Mouse (Mus musculus) gastrocnemius, postnatal 4 days (tissue): ENCODE measurements around the gene Hlx. TPM values are rescaled to one million over a fixed set of nuclear protein-coding genes. Genes with fewer than 3 reads are reported as not detected.

Experiments used
- DNase-seq, 2 experiments: peaks; one replicate each; pipeline ENCODE4 v3.0.0; 2021 to 2022; ENCODE audit warnings: low spot score in 2 of 2, mixed read lengths in 2 of 2
- total RNA-seq, 2 experiments: library from RNA; stranded (reverse); gene quantifications; 2 replicates each; pipeline ENCODE4 v1.2.3; 2021

The Hlx gene
- total RNA-seq, 2 experiments from 2014 or later, result 22.5 to 27.7 TPM

DNA sequence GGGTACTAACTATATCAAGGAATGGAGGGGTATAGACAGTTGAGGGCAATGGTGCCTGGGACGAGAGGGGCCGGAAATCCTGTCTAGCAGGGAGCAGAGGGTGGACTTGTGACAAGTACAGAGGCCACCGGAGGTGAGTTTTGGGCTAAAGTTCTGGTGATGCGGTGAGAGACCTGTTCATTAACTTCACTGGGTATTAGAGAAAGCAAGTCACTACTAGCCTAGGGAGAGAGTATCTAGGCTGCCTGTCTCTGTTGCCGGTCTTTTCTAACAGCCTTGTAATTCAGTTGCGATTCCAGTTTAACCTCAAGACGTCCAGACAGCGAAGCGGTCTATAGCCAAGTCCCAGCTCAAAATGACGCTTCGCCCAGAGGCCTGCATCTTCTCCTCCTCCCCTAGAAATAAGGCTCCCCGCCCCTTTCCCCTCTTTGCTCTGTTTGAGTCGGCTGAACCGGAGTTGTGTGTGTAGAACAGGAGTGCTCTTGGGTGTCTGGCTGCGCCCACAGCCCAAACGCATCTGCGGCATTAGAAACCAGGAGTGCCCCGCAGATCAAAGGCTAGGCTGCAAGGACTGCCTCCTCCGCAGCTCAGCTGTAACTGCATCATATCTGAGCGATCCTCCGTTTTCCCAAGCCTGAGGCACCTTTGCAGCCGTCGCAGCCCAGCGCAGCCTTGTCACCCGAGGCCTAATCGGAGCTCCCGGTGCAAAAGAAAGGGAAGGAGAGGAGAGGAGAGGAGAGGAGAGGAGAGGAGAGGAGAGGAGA is 1.8 kb upstream of the Hlx start:
- no peak for DNase-seq

DNA sequence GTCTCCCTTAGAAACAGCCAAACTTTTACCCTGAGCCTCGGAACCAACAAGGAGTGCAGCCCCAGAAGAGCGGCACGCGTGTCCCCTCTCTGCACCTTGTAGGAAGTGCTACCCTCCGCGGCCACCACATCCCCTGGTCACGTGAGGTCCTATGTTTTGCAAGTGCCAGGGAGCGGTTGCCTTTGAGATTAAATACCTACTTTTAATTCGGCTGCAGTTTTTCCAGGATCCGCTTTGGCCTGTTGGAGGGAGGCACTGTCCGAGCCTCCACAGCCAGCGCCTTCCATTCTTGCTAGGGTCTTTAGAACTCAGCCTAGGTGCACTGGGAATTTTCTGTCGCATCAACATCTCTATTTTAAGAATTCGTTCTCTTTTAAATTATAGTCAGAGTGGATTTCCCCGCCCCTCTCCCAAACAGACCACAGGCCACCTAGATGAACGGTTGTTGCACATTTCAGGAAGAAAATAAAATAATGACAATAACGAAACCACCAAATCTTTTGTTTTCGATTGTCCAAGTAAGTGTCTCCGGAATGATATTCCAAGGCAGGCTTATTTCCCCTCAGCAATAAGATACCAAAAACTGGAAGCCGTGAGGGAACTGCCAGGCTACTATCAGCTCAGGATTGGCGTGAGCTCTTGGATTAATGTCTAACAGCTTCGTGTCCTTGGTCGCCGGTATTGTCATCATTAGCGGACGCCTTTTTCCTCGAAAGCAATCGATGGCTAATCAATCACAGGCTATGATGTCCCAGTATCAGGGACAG is 1.1 kb upstream of the Hlx start:
- DNase-seq, result no peak

DNA sequence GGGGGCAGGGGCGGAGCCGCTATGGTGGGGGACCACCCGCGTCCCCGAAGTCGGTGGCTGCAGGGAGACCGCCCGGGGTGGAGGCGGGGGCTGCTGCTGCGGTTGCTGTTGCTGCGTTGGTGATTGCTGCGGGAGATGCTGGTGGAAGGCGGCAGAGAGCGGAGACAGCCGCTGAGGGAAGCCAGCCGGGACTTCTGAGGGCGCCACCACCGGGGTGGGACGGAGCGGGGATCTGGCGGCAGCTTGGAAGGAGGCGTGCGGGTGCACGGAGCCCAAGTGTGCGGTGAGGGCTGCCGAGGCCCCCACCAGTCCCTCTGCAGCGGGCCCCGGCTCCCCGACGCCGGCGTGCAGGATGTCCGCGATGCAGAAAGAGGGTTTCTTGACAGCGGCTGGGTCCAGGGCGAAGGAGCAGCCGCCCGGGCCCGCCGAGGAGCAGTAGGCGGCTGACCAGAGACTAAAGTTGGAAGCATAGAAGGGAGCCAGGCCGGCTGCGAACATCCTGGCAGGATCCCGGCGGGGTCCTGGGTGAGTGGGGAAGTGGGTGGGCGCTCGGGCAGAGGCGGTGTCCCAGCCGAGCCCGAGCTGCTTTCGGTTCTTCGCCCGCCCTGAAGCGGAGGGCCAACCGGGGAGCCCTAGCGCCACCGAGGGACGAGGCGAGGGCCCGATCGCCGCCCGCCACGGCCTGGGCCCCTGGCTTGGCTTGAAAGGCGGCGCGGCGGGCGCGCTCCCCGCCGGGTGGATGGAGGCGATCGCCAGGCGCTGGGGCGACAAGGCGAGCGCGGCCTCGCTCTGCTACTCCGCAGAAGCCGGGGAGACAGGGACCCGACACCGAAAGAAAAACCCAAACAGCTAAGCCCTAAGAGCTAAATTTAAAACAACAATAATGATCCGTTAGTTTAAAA is 524 bp downstream of the Hlx start:
- DNase-seq, result peak; percentile 58 to 74

DNA sequence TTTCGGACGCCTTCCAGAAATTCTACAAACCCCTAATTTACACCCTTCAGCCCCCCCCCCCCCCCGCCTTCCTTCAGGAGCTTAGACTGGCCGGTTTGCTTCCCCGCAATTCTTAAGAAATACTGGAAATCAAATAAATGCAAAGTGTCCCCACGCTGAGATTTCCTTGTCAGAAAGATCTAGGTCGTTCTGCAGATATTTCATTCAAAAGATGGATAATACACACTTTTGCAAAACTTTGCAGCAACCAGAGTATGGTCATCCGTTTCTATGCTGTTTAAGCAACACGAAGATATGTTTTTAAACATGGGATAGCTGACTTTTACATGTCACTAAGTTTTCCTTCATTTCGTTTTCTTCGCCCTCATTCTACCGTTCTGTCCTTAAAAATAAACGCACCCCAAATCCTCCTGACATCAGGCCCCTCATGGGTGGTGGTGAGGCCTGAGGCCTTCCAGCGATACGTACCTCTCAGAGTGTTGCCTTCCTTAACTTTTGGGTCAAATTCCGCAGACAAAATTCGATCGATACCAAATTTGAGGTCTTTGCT is 1.3 kb downstream of the Hlx start:
- DNase-seq, result no peak

DNA sequence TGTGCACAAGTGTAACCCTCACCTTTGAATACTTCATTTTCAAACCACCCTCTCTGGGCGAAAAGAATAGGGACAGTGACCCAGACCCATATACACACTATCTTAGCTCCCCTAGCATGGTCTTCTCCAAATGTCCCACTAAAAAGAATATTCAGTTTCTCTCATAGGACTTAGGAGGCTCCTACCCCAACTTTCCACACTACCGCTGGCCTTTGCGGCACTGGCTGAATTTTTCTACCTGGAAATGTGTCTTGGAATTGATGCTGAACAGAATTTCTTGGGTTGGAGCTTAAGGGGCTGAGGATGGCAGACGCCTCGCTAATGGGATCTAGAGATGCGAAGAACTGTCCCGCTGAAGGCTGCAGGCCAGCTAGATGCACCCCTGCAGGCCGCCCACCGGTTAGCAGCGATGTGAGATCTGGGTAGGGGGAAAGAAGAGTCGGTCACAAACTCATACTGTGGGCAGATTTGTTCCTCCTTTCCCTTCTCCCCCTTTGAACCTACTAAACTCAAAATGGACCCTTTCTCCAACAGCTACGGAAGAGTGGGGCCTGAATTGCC is 1.9 kb downstream of the Hlx start:
- DNase-seq, result no peak

DNA sequence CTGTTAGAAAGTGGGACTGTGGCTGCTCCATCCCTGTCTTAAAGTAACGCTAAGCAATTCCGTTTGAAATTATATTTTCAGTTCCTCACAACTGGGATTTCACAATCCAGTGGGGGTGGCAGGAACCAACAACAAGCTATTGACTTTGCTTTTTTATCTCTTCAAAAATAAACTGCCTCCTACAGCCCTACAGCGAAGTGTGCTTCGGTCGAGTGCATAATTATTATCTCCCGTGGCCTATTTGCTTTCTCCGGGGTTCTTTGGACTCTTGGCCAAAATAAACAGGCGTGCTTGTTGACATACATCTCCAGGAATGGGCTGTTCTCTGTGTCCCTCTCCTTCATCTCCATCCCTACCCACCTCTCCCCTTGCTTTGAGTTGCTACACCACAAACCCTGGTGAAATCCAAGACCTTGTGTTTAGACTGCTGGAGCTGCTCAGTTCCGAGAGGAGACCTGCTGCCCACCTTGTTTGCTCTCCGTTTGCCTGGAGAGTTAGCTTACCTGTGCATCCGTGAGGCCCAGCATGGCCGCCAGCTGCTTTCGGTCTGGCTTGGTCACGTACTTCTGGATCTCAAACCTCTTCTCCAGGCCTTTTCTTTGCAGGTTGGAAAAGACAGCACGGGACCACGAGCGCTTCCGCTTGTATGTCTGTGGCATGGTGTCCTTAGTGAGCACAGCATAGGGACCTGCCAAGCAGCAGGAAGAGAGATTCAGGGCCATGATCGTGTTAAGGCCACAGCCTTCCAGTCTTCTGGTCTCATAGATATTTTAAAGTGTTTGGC is 2.9 kb downstream of the Hlx start:
- DNase-seq, result no peak

DNA sequence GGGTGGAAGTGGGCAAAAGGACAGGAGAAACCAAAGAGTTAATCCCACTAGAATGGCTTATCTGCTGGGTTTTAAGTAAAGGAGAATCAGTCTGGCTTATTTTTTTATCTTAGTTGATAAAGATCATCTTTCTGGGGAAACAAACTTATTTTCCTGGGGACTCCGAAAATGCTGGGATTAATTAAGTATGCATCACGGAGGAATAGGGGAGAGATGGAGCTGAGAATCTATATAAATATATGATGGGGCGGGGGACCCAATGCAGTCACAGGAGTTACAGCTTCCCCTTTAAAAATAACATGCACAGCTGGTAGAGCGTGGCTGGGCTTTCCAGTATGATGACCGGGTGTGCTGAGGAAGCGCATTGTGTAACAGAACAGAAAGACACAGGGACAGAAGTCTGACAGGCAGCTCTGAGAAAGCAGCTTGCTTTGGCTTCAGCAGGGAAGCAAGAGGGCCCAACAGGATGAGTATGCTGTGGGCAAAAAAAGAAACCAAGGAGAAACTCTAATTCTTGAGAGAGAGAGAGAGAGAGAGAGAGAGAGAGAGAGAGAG is 3.8 kb downstream of the Hlx start:
- no peak for DNase-seq

DNA sequence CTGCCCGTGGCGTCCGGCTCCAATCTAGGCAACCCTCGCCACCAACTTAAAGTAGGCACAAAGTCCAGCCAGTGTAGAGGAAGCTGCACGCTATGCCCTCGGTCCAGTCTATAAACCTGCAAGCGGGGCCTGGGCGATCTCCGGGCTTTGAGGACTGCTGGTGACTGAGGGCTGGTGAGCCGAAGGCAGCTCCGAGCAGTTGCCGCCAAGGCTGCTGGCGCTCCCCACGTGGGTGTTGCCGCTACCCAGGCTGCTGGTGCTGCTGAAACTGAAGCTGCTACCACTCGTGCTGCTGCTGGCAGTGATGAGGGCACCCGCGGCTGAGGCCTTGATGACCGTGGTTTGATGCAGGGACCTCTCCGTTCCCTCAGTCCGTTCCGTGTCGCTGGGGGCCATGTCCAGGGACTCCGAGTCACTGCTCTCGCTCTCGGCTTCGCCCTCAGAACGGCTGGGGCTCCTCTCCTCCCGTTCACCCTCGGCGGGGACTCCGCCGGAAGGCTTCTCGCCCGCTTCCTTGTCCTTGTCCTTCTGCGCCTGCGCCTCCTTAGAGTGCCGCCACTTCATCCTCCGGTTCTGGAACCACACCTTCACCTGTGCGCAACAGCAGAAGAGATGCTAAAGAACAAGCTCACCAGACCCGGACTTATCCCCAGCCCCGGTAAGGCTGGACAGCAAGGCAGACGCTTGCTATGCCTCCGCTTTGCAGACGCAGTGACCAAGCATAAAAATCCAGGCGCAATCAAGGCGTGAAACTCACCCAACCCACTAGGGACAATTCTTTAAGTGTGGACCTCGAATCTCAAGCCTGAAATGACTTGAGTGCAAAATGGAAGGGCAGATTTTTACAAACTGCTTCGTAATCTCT is 4.8 kb downstream of the Hlx start:
- DNase-seq, result no peak

DNA sequence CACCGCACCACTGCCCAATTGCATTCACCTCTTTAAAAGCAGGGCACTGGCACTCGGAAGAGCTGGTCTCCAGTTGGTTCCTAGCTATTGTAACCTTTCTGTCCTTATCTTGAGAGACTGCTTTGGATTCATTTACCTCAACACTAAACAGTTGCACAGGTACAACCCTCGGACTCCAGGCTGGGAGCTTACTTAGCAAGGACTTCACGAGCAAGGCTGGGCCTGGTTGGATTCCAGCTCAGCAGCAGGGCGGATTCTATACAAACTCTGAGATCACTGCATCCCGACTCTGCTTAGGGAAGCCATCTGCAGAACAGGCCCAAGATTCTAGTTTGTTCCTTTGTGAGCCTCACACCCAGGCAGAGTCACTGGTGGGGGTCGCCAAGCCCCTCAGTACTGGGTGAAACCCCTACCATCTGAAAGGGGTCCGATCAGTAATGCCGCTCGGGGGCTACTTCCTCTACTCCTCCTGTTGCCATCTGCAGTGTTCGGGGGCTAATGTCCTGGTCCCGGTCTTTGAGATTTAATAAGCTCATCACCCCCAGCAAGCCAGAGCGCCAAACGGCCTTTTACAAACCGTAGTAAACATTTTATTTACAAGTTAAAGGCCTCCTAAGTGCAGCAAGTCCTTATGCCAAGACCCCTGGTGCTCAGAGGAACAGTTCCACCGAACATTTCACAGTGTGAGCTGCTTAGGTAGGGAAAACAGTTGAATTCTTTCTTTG is 5.7 kb downstream of the Hlx start:
- no peak for DNase-seq

DNA sequence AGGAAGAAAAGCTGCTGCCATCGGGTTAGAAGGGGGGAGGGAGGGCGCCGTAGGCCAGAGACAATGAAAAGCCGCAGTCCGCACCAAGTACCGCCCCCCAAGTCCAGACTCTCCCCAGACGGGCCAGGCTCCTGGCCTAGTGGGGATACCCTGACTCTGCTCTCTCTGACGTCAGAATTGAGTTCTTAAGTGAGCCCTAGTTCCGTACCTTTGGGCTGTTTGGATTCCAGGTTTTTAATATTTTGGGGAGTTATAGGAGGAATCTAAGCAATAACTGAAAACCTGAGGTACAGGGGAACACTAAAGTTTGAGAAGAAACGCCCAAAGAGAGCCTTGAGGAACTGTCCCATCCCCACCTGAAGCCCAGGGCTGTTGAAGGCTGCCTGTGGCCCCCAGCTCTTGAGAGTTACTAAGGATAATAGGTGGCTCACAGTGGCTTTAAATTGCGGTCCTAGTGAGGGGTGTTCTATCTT is 7.1 kb downstream of the Hlx start:
- DNase-seq, result no peak

DNA sequence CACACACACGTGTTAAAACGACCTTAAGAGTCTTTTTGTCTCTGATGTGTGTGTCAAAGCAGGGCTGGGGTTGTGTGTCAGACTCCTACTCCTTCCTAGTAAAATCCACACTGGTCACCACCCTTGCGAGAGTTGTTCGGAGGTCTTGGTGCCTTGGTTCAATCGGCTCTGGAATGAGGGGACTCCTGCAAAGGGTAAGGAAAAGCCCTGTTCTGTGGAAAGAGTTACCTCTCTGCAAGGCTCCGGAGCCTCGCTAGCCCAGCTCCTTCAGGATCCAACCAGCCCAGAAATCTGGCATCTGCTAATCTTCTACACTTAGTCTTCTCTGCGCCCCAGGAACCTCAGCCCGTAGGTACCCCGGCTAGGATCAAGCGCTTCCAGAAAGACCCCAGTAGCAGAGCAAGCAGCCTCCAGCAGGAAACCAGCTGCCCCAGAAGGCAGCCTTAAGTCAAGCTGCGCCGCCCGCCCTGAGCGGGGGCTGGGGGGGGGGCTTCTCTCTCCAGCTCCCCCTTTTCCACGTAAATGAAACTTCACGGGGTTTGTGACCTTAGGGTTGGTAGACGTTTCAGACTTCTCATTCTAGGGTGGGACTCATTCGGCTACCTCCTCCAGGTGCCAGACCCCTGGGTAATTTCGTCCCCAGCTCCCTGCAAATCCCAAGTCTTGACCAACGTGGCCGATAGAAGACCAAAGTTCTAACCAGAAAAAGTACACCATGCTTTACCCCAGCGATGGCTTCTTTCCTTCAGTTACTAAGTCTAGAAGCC is 7.7 kb downstream of the Hlx start:
- DNase-seq, result no peak

DNA sequence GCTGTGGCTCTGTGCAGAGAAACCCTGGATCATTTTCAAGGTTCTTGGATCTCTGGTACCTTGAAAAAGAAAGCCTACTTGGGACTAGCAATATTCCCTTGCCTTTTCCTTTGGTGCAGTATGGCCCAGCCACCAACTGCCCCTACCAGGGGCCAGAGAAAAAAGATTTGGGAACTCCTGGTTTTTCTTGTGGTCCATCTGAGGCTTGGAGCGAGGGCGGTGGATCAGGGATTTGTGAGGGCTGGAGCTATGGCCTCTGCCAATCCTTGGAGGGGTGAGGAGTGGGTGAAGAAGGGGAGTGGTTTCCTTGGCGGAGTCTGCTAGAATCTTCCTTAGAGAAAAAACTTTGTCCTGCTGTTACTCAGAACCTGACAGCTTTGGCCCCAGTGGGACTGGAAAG is 8.5 kb downstream of the Hlx start:
- DNase-seq, result no peak

DNA sequence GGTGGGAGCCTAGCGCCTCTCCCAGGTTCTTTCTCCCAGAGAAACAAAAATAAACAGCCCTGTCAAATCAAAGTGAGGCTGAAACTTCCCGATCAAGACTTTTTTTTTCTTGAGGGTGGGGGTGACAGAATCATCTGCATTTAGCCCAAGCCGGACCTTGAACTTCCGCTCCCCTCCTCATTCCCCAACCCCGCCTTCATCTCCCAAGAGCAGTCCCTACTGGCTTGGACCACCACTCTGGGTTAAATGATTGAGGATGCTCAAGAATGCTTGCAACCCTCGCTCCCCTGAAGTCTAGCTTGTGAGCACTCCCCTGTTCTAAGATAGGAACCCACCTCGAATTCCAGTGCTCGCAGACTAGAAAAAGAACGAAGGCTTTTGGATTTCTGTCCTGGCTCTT is 11.3 kb downstream of the Hlx start:
- no peak for DNase-seq

DNA sequence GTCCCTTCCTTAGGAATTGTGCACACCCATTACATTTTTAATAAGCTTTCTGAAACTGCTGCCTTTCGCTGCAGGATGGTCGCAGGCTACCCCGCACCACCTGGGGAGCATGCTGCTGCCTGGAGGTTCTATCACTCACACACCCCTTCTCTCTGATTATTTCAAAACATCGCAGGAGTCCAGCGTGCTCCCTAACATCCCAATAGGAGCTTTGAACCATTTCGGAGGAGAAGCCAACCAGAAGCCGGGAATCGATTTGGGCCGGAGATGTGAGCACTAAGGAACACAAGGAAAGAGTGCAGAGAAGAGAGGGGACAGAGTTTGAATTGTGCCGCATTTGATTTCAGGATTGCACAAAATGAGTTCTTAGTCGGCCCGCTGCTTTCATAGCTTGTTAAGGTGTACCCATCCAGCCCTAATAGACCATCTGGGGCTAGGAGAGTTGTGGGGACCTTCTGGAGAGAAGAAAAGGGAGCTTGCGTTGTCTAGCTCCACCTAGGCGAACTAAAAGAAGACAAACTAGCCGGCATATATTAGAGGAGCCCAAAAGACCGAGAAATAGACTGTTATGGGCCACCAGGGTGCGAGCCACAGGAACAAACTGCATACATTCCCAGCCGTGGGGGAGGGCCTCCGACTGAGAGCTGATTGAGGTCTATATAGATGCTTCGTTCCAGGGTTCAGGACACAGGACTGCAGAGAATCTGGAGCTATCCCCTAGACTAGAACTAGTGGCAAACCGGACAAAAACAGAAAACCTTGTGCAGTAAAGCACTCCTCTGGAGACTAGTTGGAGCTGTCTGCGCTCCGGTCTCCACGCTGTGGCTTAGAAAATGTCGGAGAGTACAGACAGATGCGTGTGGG is 12.0 kb downstream of the Hlx start:
- no peak for DNase-seq

DNA sequence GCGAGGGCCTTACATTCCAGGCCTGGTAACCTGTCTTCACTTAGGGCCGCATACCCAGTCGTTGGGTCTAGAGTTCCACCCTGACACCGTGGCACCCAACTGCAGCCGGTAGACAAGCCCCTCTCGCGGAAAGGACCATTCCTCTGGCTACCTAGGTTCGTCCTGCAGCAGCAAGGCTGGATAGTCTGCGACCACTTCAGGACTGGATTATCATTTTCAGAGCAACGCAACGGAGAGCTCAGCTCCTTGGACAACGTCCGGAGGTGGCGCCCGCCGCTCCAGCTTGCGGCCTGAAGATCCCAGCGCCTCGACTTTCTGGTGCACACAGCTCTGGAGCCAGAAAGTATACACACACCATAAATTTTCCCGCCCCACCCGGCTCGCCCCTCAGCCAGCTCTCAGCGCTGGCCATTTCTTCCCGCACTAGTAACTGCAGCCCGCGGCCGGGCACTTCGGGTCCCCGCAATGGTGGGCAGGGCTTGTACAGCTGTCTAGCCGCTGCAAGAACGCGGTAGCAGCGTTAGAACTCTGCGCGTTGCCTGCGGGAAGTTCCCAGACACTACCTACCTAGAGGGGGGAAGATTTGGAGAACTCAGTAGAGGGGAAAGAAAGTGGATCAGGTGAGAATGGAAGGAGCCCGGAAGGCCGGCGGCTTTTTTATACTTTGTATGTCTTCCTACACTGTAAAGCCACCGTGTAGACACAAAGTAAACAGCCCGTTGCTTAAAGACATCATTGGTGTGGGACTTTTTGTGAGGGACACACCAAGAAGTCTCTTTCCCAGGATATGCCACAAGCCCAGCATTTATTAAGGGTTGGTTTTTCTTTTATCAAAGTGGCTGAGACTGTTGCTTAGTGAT is 13.9 kb downstream of the Hlx start:
- no peak for DNase-seq
